Mouse (Mus musculus): ENCODE measurements around the gene Nol9. TPM values are rescaled to one million over a fixed set of nuclear protein-coding genes. Genes with fewer than 3 reads are reported as not detected.

The Nol9 gene
- polyA plus RNA-seq, 1 experiment from 2014 or later, result 18.1 TPM

DNA sequence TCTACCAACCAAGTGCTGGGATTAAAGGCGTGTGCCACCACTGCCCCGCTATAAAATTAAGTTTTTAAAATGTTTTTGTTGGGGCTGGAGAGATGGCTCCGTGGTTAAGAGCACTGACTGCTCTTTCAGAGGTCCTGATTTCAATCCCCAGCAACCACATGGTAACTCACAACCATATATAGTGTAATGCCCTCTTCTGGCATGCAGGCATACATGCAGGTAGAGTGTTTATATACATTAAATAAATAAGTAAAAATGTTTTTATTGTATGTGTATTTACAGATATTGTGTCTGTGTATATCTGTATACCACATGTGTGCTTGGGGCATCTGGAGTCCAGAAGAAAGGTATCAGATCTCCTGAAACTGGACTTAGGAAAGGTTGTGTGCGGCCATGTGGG is 37.8 kb upstream of the Nol9 start:
- Histone ChIP-seq H3K27me3 (replicated peaks) (no peaks in the 10 kb centered on the region), H3K4me1 (peaks cover 13% of the 10 kb centered on the region), H3K4me3 (no peak overlapping the region), H3K9ac (no peak overlapping the region), H3K27ac (replicated peaks) (no peak overlapping the region), H3K9me3 (no peaks in the 10 kb centered on the region), H3K4me2 (no peak overlapping the region), H3K36me3 (no peaks in the 10 kb centered on the region)
- no peak for ATAC-seq (ENCODE audit: extremely low read depth, insufficient number of reproducible peaks, low FRiP score, low TSS enrichment)
- 69% methylated on average over 4 of the region's 4 CpGs for WGBS

DNA sequence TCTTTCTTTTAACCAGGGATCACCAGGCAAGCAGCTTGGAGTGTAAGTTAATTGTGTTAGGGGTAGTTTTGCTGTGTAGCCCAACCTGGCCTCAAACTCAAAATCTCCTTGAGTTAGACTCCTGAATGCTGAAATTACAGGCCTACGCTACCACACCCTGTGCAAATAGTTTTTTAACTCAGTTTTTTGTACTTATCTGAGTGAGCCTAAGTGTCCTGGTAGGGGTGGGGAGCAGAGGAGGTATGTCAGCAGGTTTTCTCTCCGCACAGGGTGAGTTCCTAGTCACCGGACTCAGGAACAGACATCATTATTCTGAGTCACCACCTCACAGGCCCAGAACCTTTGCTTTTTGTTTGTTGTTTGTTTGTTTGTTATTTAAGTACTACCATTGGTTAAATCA is 37.1 kb upstream of the Nol9 start:
- Histone ChIP-seq H3K4me3 (no peak overlapping the region), H3K27ac (replicated peaks) (no peak overlapping the region), H3K9ac (no peak overlapping the region), H3K9me3 (no peaks in the 10 kb centered on the region), H3K27me3 (replicated peaks) (no peaks in the 10 kb centered on the region), H3K4me1 (peaks cover 19% of the 10 kb centered on the region), H3K4me2 (no peak overlapping the region), H3K36me3 (no peaks in the 10 kb centered on the region)
- 80% methylated on average over 3 of the region's 3 CpGs for WGBS
- ATAC-seq (ENCODE audit: extremely low read depth, insufficient number of reproducible peaks, low FRiP score, low TSS enrichment), result no peak

DNA sequence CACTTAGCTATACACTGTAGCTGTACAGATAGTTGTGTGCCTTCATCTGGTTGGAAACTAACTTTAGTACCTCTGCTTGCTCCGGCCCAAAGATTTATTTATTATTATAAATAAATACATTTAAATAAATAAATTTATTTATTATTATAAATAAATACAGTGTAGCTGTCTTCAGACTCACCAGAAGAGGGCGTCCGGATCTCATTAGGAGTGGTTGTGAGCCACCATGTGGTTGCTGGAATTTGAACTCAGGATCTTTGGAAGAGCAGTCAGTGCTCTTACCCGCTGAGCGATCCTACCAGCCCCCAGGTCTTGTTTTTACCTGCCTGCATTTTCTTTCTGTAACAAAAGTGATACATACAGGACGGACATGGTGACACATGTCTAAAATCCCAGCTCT is 33.0 kb upstream of the Nol9 start:
- Histone ChIP-seq H3K4me3 (no peak overlapping the region), H3K27me3 (replicated peaks) (no peaks in the 10 kb centered on the region), H3K27ac (replicated peaks) (0 out of 2 replicates have a peak overlapping the region, but pooled peaks have one; percentile 95), H3K9me3 (no peaks in the 10 kb centered on the region), H3K4me1 (peaks cover 31% of the 10 kb centered on the region), H3K36me3 (no peaks in the 10 kb centered on the region), H3K9ac (no peak overlapping the region), H3K4me2 (no peak overlapping the region)
- 71% methylated on average over 6 of the region's 6 CpGs for WGBS
- no peak for ATAC-seq (ENCODE audit: extremely low read depth, insufficient number of reproducible peaks, low FRiP score, low TSS enrichment)

DNA sequence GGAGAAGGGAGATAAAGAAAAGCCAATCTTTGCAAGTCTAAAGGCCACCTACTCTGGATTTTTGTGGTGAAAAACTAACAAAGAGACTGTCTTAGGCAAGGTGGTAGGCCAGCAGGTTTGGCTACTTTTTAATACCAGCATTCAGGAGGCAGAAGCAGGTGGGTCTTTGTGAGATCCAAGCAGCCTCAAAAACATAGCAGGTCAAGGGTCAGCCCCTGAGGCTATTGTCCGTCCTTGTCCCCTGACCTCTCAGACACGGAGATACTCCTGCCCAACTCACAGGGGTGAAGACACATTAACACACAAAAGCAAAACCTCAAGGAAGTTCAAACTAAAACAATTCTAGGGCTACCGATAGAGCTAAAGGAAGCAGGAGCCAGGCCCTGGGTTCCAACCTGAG is 32.3 kb upstream of the Nol9 start:
- no peaks in the 10 kb centered on the region for H3K27me3 ChIP-seq (replicated peaks)
- peaks cover 6% of the 10 kb centered on the region; the same call in 1 of the 2 replicates for H3K36me3 ChIP-seq
- H3K27ac ChIP-seq (replicated peaks), result peak overlapping the region; percentile 95
- peak overlapping the region; percentile 99 for H3K4me2 ChIP-seq
- ATAC-seq (ENCODE audit: extremely low read depth, insufficient number of reproducible peaks, low FRiP score, low TSS enrichment), result no peak
- peaks cover 38% of the 10 kb centered on the region for H3K4me1 ChIP-seq
- H3K4me3 ChIP-seq, result no peak overlapping the region
- no peaks in the 10 kb centered on the region for H3K9me3 ChIP-seq
- H3K9ac ChIP-seq, result peak overlapping the region; percentile 94
- 39% methylated on average over 3 of the region's 3 CpGs for WGBS

DNA sequence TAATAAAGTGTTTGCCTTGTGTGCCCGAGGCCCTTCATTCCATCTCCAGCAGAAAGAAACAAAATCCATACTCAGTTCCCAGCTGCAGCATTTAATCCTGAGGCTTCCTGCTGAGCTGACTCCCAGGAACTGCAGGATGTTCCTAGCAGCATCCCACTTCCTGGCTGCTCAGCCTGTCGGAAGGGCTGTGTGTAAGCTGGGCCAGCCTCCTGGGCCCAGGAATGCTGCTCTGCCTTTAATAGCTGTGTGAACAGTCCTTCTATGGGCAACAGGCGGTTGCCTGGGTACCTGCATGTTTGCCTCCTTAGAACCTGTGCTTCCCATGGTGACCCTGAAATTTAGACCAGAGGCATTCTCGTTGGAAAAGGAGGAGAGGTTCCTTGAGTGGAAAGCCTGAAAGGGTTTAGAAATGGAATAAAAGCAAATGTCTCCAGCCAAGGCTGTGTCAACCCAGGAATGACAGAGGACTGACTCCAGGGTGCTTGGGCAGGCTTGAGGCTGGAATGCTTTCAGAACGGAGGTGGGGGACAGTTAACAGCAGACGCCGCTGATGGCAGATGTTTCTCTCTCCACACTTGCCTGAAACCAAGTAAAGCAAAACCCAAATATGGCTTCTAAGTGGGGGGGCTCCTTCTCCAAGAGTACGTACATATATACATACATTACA is 31.5 kb upstream of the Nol9 start:
- no peak for ATAC-seq (ENCODE audit: extremely low read depth, insufficient number of reproducible peaks, low FRiP score, low TSS enrichment)
- 8% methylated on average over 8 of the region's 8 CpGs for WGBS
- Histone ChIP-seq H3K9ac (peak overlapping the region; percentile 94), H3K27me3 (replicated peaks) (no peaks in the 10 kb centered on the region), H3K36me3 (peaks cover 13% of the 10 kb centered on the region), H3K4me3 (peak overlapping the region; percentile 87), H3K4me2 (peak overlapping the region; percentile 99), H3K27ac (replicated peaks) (peak overlapping the region; percentile 95), H3K4me1 (peaks cover 46% of the 10 kb centered on the region), H3K9me3 (no peaks in the 10 kb centered on the region)

DNA sequence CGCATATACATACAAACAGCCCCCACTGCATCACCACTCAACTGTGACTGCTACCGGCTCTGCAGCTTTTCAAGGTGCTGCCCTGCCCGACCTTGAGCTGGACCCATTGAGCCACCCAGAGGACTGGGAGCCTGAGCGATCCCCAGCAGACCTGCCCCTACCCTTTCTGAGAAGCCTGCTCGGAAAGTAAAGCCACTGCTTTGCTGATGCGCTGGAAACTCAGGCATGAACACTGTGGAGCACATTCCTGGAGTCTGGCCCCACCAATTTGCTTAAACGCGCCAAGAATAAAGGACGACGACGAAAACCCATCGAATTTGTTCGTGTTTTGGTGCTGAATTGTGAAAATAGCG is 31.0 kb upstream of the Nol9 start:
- H3K9ac ChIP-seq, result peak overlapping the region; percentile 94
- H3K36me3 ChIP-seq, result peaks cover 18% of the 10 kb centered on the region
- peak overlapping the region; percentile 99 for H3K4me2 ChIP-seq
- peaks cover 51% of the 10 kb centered on the region for H3K4me1 ChIP-seq
- WGBS, result 1% methylated on average over 14 of the region's 14 CpGs
- no peaks in the 10 kb centered on the region for H3K27me3 ChIP-seq (replicated peaks)
- H3K4me3 ChIP-seq, result peak overlapping the region; percentile 87
- peak overlapping the region; percentile 95 for H3K27ac ChIP-seq (replicated peaks)
- no peaks in the 10 kb centered on the region for H3K9me3 ChIP-seq
- no peak for ATAC-seq (ENCODE audit: extremely low read depth, insufficient number of reproducible peaks, low FRiP score, low TSS enrichment)

DNA sequence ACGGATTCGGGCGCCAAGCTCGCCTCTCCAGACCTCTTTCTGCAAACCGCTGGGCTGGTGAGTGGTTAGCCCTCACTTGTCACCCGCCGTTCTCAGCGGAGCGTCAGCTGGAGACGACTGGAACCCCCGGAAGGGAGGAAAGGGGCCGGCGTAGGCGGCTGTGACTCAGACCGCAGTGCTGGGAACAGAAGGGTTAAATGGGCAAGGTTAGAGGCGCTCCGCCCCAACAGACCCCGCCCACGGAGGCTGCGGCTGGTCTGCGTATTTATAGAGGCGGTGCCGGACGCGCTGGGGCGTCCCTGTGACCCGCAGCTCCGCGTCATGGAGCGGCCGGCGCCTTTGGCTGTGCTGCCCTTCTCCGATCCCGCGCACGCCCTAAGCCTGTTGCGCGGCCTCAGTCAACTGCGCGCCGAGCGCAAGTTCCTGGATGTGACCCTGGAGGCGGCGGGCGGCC is 30.5 kb upstream of the Nol9 start, which contains the start of gene Klhl21:
Gene Klhl21, plus strand, starts transcription at position 182 of the 454 bp plus-strand sequence.
- WGBS, result under 1% methylated on average over 45 of the region's 45 CpGs
- Histone ChIP-seq H3K36me3 (peaks cover 24% of the 10 kb centered on the region), H3K27me3 (replicated peaks) (no peaks in the 10 kb centered on the region), H3K4me2 (peak within 1 kb of the TSS; percentile 99), H3K9me3 (no peaks in the 10 kb centered on the region), H3K4me1 (peaks cover 57% of the 10 kb centered on the region), H3K27ac (replicated peaks) (peak within 1 kb of the TSS; percentile 95), H3K4me3 (peak within 1 kb of the TSS; percentile 87), H3K9ac (peak within 1 kb of the TSS; percentile 94)
- ATAC-seq (ENCODE audit: extremely low read depth, insufficient number of reproducible peaks, low FRiP score, low TSS enrichment), result peak; percentile 81

DNA sequence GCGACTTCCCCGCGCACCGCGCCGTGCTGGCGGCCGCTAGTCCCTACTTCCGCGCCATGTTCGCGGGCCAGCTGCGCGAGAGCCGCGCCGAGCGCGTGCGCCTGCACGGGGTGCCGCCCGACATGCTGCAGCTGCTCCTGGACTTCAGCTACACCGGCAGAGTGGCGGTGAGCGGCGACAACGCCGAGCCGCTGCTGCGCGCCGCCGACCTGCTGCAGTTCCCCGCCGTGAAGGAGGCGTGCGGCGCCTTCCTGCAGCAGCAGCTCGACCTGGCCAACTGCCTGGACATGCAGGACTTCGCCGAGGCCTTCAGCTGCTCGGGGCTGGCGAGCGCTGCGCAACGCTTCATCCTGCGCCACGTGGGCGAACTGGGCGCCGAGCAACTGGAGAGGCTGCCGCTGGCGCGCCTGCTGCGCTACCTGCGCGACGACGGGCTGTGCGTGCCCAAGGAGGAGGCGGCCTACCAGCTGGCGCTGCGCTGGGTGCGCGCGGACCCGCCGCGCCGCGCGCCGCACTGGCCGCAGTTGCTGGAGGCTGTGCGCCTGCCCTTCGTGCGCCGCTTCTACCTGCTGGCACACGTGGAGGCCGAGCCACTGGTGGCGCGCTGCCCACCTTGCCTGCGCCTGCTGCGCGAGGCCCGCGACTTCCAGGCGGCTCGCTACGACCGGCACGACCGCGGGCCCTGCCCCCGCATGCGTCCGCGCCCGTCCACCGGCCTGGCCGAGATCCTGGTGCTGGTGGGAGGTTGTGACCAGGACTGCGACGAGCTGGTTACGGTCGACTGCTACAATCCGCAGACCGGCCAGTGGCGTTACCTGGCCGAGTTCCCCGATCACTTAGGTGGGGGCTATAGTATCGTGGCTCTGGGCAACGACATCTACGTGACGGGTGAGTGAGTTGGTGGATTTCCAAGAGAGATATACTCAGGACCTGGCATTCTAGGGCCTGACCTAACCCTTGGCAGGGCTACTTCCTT is 29.8 kb upstream of the Nol9 start:
- peak; percentile 45 for ATAC-seq (ENCODE audit: extremely low read depth, insufficient number of reproducible peaks, low FRiP score, low TSS enrichment)
- Histone ChIP-seq H3K27me3 (replicated peaks) (no peaks in the 10 kb centered on the region), H3K9me3 (no peaks in the 10 kb centered on the region), H3K27ac (replicated peaks) (peak overlapping the region; percentile 95), H3K4me1 (peaks cover 62% of the 10 kb centered on the region), H3K9ac (peak overlapping the region; percentile 94), H3K36me3 (peaks cover 31% of the 10 kb centered on the region), H3K4me2 (peak overlapping the region; percentile 99), H3K4me3 (peak overlapping the region; percentile 87)
- WGBS, result under 1% methylated on average over 111 of the region's 115 CpGs

DNA sequence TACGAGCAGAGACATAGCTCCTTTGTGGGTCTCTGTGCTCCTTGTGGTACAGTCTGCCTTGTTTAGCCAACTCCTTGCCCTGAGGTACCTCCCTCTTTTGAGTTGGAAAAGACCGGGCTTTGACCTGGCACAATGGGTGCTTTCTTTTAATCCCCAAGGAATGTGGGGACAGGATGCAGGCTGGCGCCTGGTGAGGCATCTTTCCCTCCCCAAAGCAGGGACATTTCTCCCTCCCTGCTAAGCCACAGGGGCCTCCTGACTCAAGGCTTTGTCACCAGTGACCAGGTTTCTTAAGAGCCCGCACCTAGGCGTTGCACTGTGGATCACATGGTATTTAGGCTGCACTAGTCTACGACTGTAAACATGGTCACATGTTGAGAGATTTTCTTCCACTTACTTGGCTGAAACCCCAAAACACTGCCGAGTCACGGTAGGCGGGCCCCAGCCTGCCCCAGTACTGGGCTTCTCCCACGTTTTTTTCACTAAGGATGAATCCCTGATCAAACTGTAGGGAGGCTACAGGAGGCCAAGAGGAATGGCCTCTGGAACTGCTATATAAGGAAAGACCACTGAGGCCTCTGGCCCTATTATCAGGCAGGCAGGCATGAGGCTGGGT is 28.9 kb upstream of the Nol9 start:
- H3K36me3 ChIP-seq, result peaks cover 39% of the 10 kb centered on the region
- peak overlapping the region; percentile 94 for H3K9ac ChIP-seq
- no peaks in the 10 kb centered on the region for H3K9me3 ChIP-seq
- no peaks in the 10 kb centered on the region for H3K27me3 ChIP-seq (replicated peaks)
- H3K4me3 ChIP-seq, result peak overlapping the region; percentile 87
- H3K4me2 ChIP-seq, result peak overlapping the region; percentile 99
- WGBS, result under 1% methylated on average over 10 of the region's 10 CpGs
- H3K4me1 ChIP-seq, result peaks cover 62% of the 10 kb centered on the region
- ATAC-seq (ENCODE audit: extremely low read depth, insufficient number of reproducible peaks, low FRiP score, low TSS enrichment), result peak; percentile 6; the same call in 1 of the 2 replicates
- H3K27ac ChIP-seq (replicated peaks), result peak overlapping the region; percentile 95

DNA sequence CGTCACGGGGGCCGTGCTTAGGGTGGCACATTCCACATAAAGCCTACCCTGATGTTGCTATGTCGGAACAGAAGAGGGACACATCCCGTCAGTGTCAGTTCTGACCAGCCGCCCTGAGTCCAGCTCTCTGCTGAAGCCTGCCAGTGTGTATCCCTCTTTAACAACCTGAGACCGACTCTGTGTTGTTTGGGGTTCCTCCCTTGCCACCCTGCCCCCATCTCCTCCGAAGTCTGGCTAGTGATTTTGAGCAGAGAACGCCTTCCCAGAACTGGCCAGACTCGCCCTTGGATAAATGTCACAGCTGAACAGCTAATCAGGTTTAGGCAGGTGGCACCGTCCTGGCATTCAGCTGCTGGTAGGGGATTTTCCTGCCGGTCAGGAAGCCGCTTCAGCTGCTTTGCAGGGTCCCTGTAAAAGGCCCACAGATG is 28.4 kb upstream of the Nol9 start:
- H3K27ac ChIP-seq (replicated peaks), result peak overlapping the region; percentile 95
- H3K36me3 ChIP-seq, result peaks cover 44% of the 10 kb centered on the region
- H3K27me3 ChIP-seq (replicated peaks), result no peaks in the 10 kb centered on the region
- 3% methylated on average over 13 of the region's 13 CpGs for WGBS
- H3K9me3 ChIP-seq, result no peaks in the 10 kb centered on the region
- peak; percentile 2; the same call in 1 of the 2 replicates for ATAC-seq (ENCODE audit: extremely low read depth, insufficient number of reproducible peaks, low FRiP score, low TSS enrichment)
- H3K4me1 ChIP-seq, result peaks cover 62% of the 10 kb centered on the region
- peak overlapping the region; percentile 99 for H3K4me2 ChIP-seq
- H3K9ac ChIP-seq, result peak overlapping the region; percentile 94
- peak overlapping the region; percentile 87 for H3K4me3 ChIP-seq
